Mouse (Mus musculus): ENCODE measurements around the gene Gfap. TPM values are rescaled to one million over a fixed set of nuclear protein-coding genes. Genes with fewer than 3 reads are reported as not detected.

Gene Gfap
- polyA plus RNA-seq, 1 experiment from 2014 or later, result 1.1 TPM

- Histone ChIP-seq H3K4me2 (replicated peaks; ENCODE audit: low read depth) (peak overlapping the region; percentile 71), H3K4me1 (replicated peaks; ENCODE audit: control insufficient read depth, insufficient read depth) (no peaks in the 10 kb centered on the region), H3K36me3 (ENCODE audit: control insufficient read depth, insufficient read depth, low read length) (no peaks in the 10 kb centered on the region), H3K27me3 (ENCODE audit: control insufficient read depth, insufficient read depth, low read length) (no peaks in the 10 kb centered on the region), H3K27ac (replicated peaks) (no peak overlapping the region), H3K9ac (ENCODE audit: low read length) (peak overlapping the region; percentile 61), H3K4me3 (ENCODE audit: low read depth, low read length) (peak overlapping the region; percentile 41), H3K9me3 (ENCODE audit: control insufficient read depth, low read length) (no peaks in the 10 kb centered on the region)
- ATAC-seq (ENCODE audit: low FRiP score, low TSS enrichment) (peak; percentile 91), DNase-seq (ENCODE audit: low spot score) (peak; percentile 89)
- no peak for TF ChIP-seq EP300 (optimal IDR thresholded peaks at IDR 0.05)
- peak; percentile 94 for TF ChIP-seq CTCF (IDR thresholded peaks at IDR 0.05; ENCODE audit: low read depth)
- WGBS, result 3% methylated on average over 43 of the region's 43 CpGs
Measured at GRCm38 (mm10) chr11:102893015-102893651, 7.6 kb downstream of the Gfap start.

- Histone ChIP-seq H3K9me3 (ENCODE audit: control insufficient read depth, low read length) (no peaks in the 10 kb centered on the region), H3K9ac (ENCODE audit: low read length) (no peak overlapping the region), H3K4me1 (replicated peaks; ENCODE audit: control insufficient read depth, insufficient read depth) (no peaks in the 10 kb centered on the region), H3K36me3 (ENCODE audit: control insufficient read depth, insufficient read depth, low read length) (no peaks in the 10 kb centered on the region), H3K4me3 (ENCODE audit: low read depth, low read length) (no peak overlapping the region), H3K27ac (replicated peaks) (no peak overlapping the region), H3K27me3 (ENCODE audit: control insufficient read depth, insufficient read depth, low read length) (no peaks in the 10 kb centered on the region), H3K4me2 (replicated peaks; ENCODE audit: low read depth) (no peak overlapping the region)
- WGBS, result 69% methylated on average over 5 of the region's 5 CpGs
- ATAC-seq (ENCODE audit: low FRiP score, low TSS enrichment) (no peak), DNase-seq (ENCODE audit: low spot score) (no peak)
- TF ChIP-seq CTCF (IDR thresholded peaks at IDR 0.05; ENCODE audit: low read depth) (no peak), EP300 (optimal IDR thresholded peaks at IDR 0.05) (no peak)
Measured at GRCm38 (mm10) chr11:102890096-102890495, 10.6 kb downstream of the Gfap start.

- no peak for TF ChIP-seq CTCF (IDR thresholded peaks at IDR 0.05; ENCODE audit: low read depth)
- no peak for TF ChIP-seq EP300 (optimal IDR thresholded peaks at IDR 0.05)
- Histone ChIP-seq H3K4me1 (replicated peaks; ENCODE audit: control insufficient read depth, insufficient read depth) (no peaks in the 10 kb centered on the region), H3K27ac (replicated peaks) (no peak overlapping the region), H3K27me3 (ENCODE audit: control insufficient read depth, insufficient read depth, low read length) (no peaks in the 10 kb centered on the region), H3K4me2 (replicated peaks; ENCODE audit: low read depth) (no peak overlapping the region), H3K36me3 (ENCODE audit: control insufficient read depth, insufficient read depth, low read length) (no peaks in the 10 kb centered on the region), H3K4me3 (ENCODE audit: low read depth, low read length) (no peak overlapping the region), H3K9ac (ENCODE audit: low read length) (no peak overlapping the region), H3K9me3 (ENCODE audit: control insufficient read depth, low read length) (no peaks in the 10 kb centered on the region)
- DNase-seq (ENCODE audit: low spot score) (no peak), ATAC-seq (ENCODE audit: low FRiP score, low TSS enrichment) (no peak)
- 45% methylated on average over 3 of the region's 3 CpGs for WGBS
Measured at GRCm38 (mm10) chr11:102888135-102888534, 12.6 kb downstream of the Gfap start.

GRCm38 (mm10) chr11:102887433-102887832 lies 13.3 kb downstream of the Gfap start:
- H3K4me2 ChIP-seq (replicated peaks; ENCODE audit: low read depth), result no peak overlapping the region
- H3K4me1 ChIP-seq (replicated peaks; ENCODE audit: control insufficient read depth, insufficient read depth), result no peaks in the 10 kb centered on the region
- H3K4me3 ChIP-seq (ENCODE audit: low read depth, low read length), result no peak overlapping the region
- no peaks in the 10 kb centered on the region for H3K27me3 ChIP-seq (ENCODE audit: control insufficient read depth, insufficient read depth, low read length)
- TF ChIP-seq CTCF (IDR thresholded peaks at IDR 0.05; ENCODE audit: low read depth), result no peak
- TF ChIP-seq EP300 (optimal IDR thresholded peaks at IDR 0.05), result no peak
- WGBS, result 72% methylated on average over 5 of the region's 5 CpGs
- ATAC-seq (ENCODE audit: low FRiP score, low TSS enrichment), result no peak
- DNase-seq (ENCODE audit: low spot score), result no peak
- H3K27ac ChIP-seq (replicated peaks), result no peak overlapping the region
- H3K9ac ChIP-seq (ENCODE audit: low read length), result no peak overlapping the region
- H3K9me3 ChIP-seq (ENCODE audit: control insufficient read depth, low read length), result no peaks in the 10 kb centered on the region
- no peaks in the 10 kb centered on the region for H3K36me3 ChIP-seq (ENCODE audit: control insufficient read depth, insufficient read depth, low read length)

GRCm38 (mm10) chr11:102884616-102885219 lies 16.0 kb downstream of the Gfap start, which contains the start of gene Fam187a:
Gene Fam187a (plus strand): TSS chr11:102885169.
- ATAC-seq (ENCODE audit: low FRiP score, low TSS enrichment), result no peak
- no peak within 1 kb of the TSS for H3K4me2 ChIP-seq (replicated peaks; ENCODE audit: low read depth)
- WGBS, result 53% methylated on average over 10 of the region's 10 CpGs
- H3K27ac ChIP-seq (replicated peaks), result no peak within 1 kb of the TSS
- no peak within 1 kb of the TSS for H3K4me3 ChIP-seq (ENCODE audit: low read depth, low read length)
- no peak for DNase-seq (ENCODE audit: low spot score)
- no peaks in the 10 kb centered on the region for H3K9me3 ChIP-seq (ENCODE audit: control insufficient read depth, low read length)
- no peaks in the 10 kb centered on the region for H3K27me3 ChIP-seq (ENCODE audit: control insufficient read depth, insufficient read depth, low read length)
- no peak within 1 kb of the TSS for H3K9ac ChIP-seq (ENCODE audit: low read length)
- TF ChIP-seq EP300 (optimal IDR thresholded peaks at IDR 0.05) (no peak), CTCF (IDR thresholded peaks at IDR 0.05; ENCODE audit: low read depth) (no peak)
- no peaks in the 10 kb centered on the region for H3K36me3 ChIP-seq (ENCODE audit: control insufficient read depth, insufficient read depth, low read length)
- H3K4me1 ChIP-seq (replicated peaks; ENCODE audit: control insufficient read depth, insufficient read depth), result 0 out of 2 replicates have a peak, but pooled peaks cover 3% of the 10 kb centered on the region
